Mouse (Mus musculus) intestine, embryonic 15.5 days (tissue): ENCODE measurements around the gene Tent5b. TPM values are rescaled to one million over a fixed set of nuclear protein-coding genes. Genes with fewer than 3 reads are reported as not detected.

Experiments used
- ATAC-seq: fragments of 200-750 bp; cut with Nextera tagmentation; 2 replicates; pipeline ENCODE4 v1.8.0; 2017; ENCODE audit warnings: moderate TSS enrichment, moderate library complexity
- H3K27ac ChIP-seq: fragments of 300-500 bp; sonication (generic); 2 replicates; pipeline ENCODE4 v1.5.1; 2015; ENCODE audit warnings: mild to moderate bottlenecking, inconsistent platforms
- H3K27me3 ChIP-seq: fragments of 300-500 bp; sonication (generic); replicated peaks from 2 replicates; pipeline ENCODE4 v1.6.1; 2015; ENCODE audit warnings: inconsistent platforms
- H3K36me3 ChIP-seq: fragments of 300-500 bp; sonication (generic); 2 replicates; pipeline ENCODE4 v1.6.1; 2015; ENCODE audit warnings: inconsistent platforms
- H3K4me1 ChIP-seq: fragments of 300-500 bp; sonication (generic); replicated peaks from 2 replicates; pipeline ENCODE4 v1.6.1; 2015; ENCODE audit warnings: inconsistent platforms
- H3K4me2 ChIP-seq: fragments of 300-500 bp; sonication (generic); replicated peaks from 2 replicates; pipeline ENCODE4 v1.6.1; 2015; ENCODE audit warnings: mild to moderate bottlenecking, inconsistent platforms
- H3K4me3 ChIP-seq: fragments of 300-500 bp; sonication (generic); replicated peaks from 2 replicates; pipeline ENCODE4 v1.5.1; 2015; ENCODE audit warnings: inconsistent platforms
- H3K9ac ChIP-seq: fragments of 300-500 bp; sonication (generic); 2 replicates; pipeline ENCODE4 v1.6.1; 2015; ENCODE audit warnings: inconsistent platforms
- H3K9me3 ChIP-seq: fragments of 300-500 bp; sonication (generic); 2 replicates; pipeline ENCODE4 v1.6.1; 2016; ENCODE audit warnings: inconsistent platforms
- WGBS: fragments of 180-500 bp; shearing (Covaris S2); methylation state at CpG from one replicate; pipeline ENCODE4 v1.1.7; 2015; 5-methylcytosine and 5-hydroxymethylcytosine counted together
- polyA plus RNA-seq: library from polyadenylated mRNA; unstranded; fragments of >200 nt; fragmentation: Nextera tagmentation; extraction: Ambion mirVana; gene quantifications from 2 replicates; pipeline ENCODE4 v1.2.1, GENCODE M21; 2015

The Tent5b gene
- 0.82 and 0.94 TPM in 2 replicates for polyA plus RNA-seq

GRCm38 (mm10) chr4:133479458-133480184 lies at the start of gene Tent5b:
Gene Tent5b, plus strand, starts transcription at chr4:133480132.
- Histone ChIP-seq H3K9me3 (no peaks in the 10 kb centered on the region), H3K27ac (no peak within 1 kb of the TSS), H3K36me3 (no peaks in the 10 kb centered on the region), H3K4me3 (peak within 1 kb of the TSS; percentile 38), H3K27me3 (peaks cover 34% of the 10 kb centered on the region), H3K4me1 (peaks cover 12% of the 10 kb centered on the region), H3K9ac (peak within 1 kb of the TSS; percentile 12; the same call in 1 of the 2 replicates), H3K4me2 (peak within 1 kb of the TSS; percentile 62)
- WGBS, result 3% methylated on average over 29 of the region's 29 CpGs
- ATAC-seq, result peak; percentile 99

DNA sequence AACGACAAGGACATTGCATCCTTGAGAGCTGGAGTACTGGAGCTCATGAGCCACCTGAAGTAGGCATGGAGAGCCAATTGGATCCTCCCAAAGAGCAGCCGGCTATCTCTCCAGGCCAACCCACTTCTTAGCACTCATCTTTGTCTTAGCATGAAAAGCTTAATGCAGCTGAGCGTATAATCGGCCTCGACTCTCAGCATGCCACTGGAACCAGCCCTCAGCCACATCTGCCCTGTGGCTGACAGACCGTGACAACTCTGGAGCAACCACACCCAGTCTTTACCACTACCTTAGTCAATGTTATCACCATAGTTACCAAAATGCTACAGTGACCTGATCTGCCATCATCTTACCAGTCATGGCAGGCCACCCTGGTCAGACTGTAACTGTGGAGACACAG lies 48.4 kb upstream of the Tent5b start:
- no peak overlapping the region for H3K27ac ChIP-seq
- no peaks in the 10 kb centered on the region for H3K27me3 ChIP-seq
- 81% methylated on average over 6 of the region's 6 CpGs for WGBS
- no peak overlapping the region for H3K4me2 ChIP-seq
- H3K9me3 ChIP-seq, result no peaks in the 10 kb centered on the region
- no peaks in the 10 kb centered on the region for H3K36me3 ChIP-seq
- no peaks in the 10 kb centered on the region for H3K4me1 ChIP-seq
- no peak overlapping the region for H3K9ac ChIP-seq
- H3K4me3 ChIP-seq, result no peak overlapping the region
- no peak for ATAC-seq

GRCm38 (mm10) chr4:133432560-133433171 lies 47.3 kb upstream of the Tent5b start:
- Histone ChIP-seq H3K27me3 (no peaks in the 10 kb centered on the region), H3K36me3 (no peaks in the 10 kb centered on the region), H3K4me3 (no peak overlapping the region), H3K27ac (no peak overlapping the region), H3K4me1 (no peaks in the 10 kb centered on the region), H3K9ac (no peak overlapping the region), H3K4me2 (0 out of 2 replicates have a peak overlapping the region, but pooled peaks have one; percentile 18), H3K9me3 (no peaks in the 10 kb centered on the region)
- peak; percentile 47 for ATAC-seq
- 21% methylated on average over 17 of the region's 17 CpGs for WGBS

GRCm38 (mm10) chr4:133435921-133436320 lies 44.0 kb upstream of the Tent5b start:
- Histone ChIP-seq H3K4me2 (no peak overlapping the region), H3K27ac (no peak overlapping the region), H3K4me3 (no peak overlapping the region), H3K9ac (no peak overlapping the region), H3K36me3 (no peaks in the 10 kb centered on the region), H3K27me3 (no peaks in the 10 kb centered on the region), H3K9me3 (no peaks in the 10 kb centered on the region), H3K4me1 (peaks cover 24% of the 10 kb centered on the region)
- 95% methylated on average over 11 of the region's 11 CpGs for WGBS
- no peak for ATAC-seq

DNA sequence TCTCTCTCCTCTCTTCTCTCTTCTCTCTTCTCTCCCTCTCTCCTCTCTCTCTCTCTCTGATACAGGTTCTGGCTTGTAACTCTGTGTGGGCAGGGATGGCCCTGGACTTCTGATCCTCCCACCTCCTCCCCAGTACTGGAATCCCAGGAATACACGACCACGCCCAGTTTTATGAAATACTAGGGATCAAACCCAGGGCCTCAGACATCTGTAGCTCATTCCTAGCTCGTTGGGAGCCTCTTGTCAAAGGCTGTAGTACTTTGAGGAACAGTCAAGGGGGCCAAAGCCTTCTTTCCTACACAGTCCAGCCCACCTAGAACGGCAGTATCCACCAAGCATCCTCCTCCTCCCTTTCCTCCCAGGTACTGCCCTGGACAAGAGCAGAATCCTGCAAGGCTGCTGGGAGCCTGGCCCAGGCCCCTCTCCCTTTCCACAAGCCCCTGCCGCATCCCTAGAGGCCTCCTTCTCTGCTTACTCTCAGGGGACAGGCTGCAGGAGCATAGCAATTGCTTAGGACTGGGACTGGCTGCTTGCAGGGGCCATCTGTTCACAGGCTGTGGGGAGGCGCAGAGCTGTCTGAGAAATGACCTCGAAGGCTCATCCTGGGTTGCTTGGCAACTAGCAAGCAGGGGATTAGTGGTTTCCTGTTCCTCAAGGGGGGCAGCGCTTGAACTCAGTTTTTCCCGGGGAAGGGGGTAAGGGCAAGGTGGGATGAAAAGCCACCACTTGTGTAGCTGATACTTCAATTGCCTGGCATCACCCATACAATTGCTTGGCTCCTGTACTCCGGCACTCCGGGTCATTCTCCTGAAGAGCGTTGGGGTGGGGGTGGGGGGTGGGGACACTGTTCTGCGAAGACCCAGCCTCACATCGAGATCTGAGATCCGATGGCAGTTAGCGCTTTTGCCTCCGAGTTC lies 40.2 kb upstream of the Tent5b start:
- peak; percentile 89 for ATAC-seq
- H3K27ac ChIP-seq, result peak overlapping the region; percentile 92
- no peaks in the 10 kb centered on the region for H3K9me3 ChIP-seq
- H3K4me3 ChIP-seq, result peak overlapping the region; percentile 4
- peak overlapping the region; percentile 59 for H3K4me2 ChIP-seq
- WGBS, result 4% methylated on average over 17 of the region's 17 CpGs
- peaks cover 30% of the 10 kb centered on the region for H3K4me1 ChIP-seq
- no peaks in the 10 kb centered on the region for H3K27me3 ChIP-seq
- H3K36me3 ChIP-seq, result no peaks in the 10 kb centered on the region
- no peak overlapping the region for H3K9ac ChIP-seq

DNA sequence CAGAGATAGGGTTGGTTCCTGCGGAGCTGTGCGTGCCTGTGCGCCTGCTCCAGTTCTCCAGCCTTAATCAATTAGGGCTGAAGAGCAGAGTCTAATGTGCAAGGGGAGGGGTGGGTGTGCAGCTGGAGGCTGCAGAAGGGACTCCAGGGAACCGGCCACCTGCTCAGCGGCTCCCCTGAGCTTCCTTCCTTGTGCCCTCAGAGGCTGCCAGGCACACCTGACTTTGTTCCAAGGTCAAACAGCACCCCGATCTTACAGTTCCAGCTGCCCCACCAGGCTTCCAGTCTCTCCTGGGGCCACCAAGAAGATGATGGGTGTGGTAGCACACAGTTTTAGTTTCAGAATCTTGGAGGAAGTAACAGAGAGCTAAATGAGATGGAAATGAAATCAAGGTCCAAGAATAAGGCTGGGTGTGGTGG lies 39.5 kb upstream of the Tent5b start:
- H3K4me2 ChIP-seq, result peak overlapping the region; percentile 59
- H3K4me3 ChIP-seq, result peak overlapping the region; percentile 4
- H3K9ac ChIP-seq, result no peak overlapping the region
- H3K27me3 ChIP-seq, result no peaks in the 10 kb centered on the region
- H3K36me3 ChIP-seq, result no peaks in the 10 kb centered on the region
- peaks cover 30% of the 10 kb centered on the region for H3K4me1 ChIP-seq
- peak overlapping the region; percentile 92 for H3K27ac ChIP-seq
- peak; percentile 94 for ATAC-seq
- H3K9me3 ChIP-seq, result no peaks in the 10 kb centered on the region
- 7% methylated on average over 6 of the region's 6 CpGs for WGBS

DNA sequence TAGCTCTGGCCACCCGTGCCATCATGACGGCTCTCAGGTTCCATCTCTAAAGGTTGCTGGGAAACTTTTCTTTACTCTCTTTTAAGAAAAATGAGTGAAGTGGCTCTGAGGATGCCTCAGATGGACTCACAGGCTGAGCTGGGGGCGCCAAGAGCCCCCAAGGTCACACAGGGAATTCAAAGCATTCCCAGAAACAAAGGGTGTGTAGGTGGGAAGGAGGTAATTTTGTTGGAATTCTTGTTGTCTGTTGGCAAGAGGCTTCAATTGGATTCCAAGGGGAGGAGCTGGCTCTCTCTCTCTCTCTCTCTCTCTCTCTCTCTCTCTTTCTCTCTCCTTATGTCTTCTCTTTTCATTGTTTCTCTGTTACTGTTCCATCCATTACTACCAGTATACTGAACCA lies 37.7 kb upstream of the Tent5b start:
- Histone ChIP-seq H3K27ac (no peak overlapping the region), H3K36me3 (no peaks in the 10 kb centered on the region), H3K27me3 (no peaks in the 10 kb centered on the region), H3K9me3 (no peaks in the 10 kb centered on the region), H3K4me2 (no peak overlapping the region), H3K4me1 (peaks cover 30% of the 10 kb centered on the region), H3K9ac (no peak overlapping the region), H3K4me3 (no peak overlapping the region)
- ATAC-seq, result no peak
- 69% methylated on average over 3 of the region's 3 CpGs for whole genome bisulfite sequencing

- Histone ChIP-seq H3K27ac (no peak overlapping the region), H3K9ac (no peak overlapping the region), H3K4me2 (no peak overlapping the region), H3K9me3 (no peaks in the 10 kb centered on the region), H3K27me3 (no peaks in the 10 kb centered on the region), H3K4me3 (no peak overlapping the region), H3K36me3 (no peaks in the 10 kb centered on the region), H3K4me1 (peaks cover 26% of the 10 kb centered on the region)
- ATAC-seq, result no peak
- WGBS, result 71% methylated on average over 5 of the region's 5 CpGs
These were observed 36.8 kb upstream of the Tent5b start for GRCm38 (mm10) chr4:133443085-133443484.

- Histone ChIP-seq H3K36me3 (no peaks in the 10 kb centered on the region), H3K9ac (no peak overlapping the region), H3K27me3 (no peaks in the 10 kb centered on the region), H3K4me3 (no peak overlapping the region), H3K9me3 (no peaks in the 10 kb centered on the region), H3K27ac (no peak overlapping the region), H3K4me1 (peaks cover 21% of the 10 kb centered on the region), H3K4me2 (no peak overlapping the region)
- 88% methylated on average over 5 of the region's 5 CpGs for WGBS
- ATAC-seq, result no peak
These were observed 34.2 kb upstream of the Tent5b start for GRCm38 (mm10) chr4:133445727-133446126.

- no peak for ATAC-seq
- no peaks in the 10 kb centered on the region for H3K27me3 ChIP-seq
- no peaks in the 10 kb centered on the region for H3K9me3 ChIP-seq
- no peak overlapping the region for H3K4me2 ChIP-seq
- H3K27ac ChIP-seq, result no peak overlapping the region
- H3K36me3 ChIP-seq, result no peaks in the 10 kb centered on the region
- 55% methylated on average over 5 of the region's 5 CpGs for WGBS
- no peak overlapping the region for H3K4me3 ChIP-seq
- no peak overlapping the region for H3K9ac ChIP-seq
- H3K4me1 ChIP-seq, result peaks cover 18% of the 10 kb centered on the region
These were observed 32.6 kb upstream of the Tent5b start for GRCm38 (mm10) chr4:133447366-133447765.

- no peak for ATAC-seq
- Histone ChIP-seq H3K27ac (no peak overlapping the region), H3K4me3 (no peak overlapping the region), H3K9me3 (no peaks in the 10 kb centered on the region), H3K36me3 (no peaks in the 10 kb centered on the region), H3K4me2 (no peak overlapping the region), H3K27me3 (no peaks in the 10 kb centered on the region), H3K4me1 (peaks cover 17% of the 10 kb centered on the region), H3K9ac (no peak overlapping the region)
- 86% methylated on average over 11 of the region's 11 CpGs for WGBS
These were observed 32.0 kb upstream of the Tent5b start for GRCm38 (mm10) chr4:133447967-133448366.
